Mouse (Mus musculus): ENCODE measurements around the gene H2afz. TPM values are rescaled to one million over a fixed set of nuclear protein-coding genes. Genes with fewer than 3 reads are reported as not detected.
A peak's percentile ranks its signal among the peaks of the same experiment; 100 is the strongest.

Gene H2afz
- 916 and 1,070 TPM in 2 replicates for polyA plus RNA-seq (2014; fragmentation: Nextera tagmentation; extraction: Ambion mirVana)

DNA sequence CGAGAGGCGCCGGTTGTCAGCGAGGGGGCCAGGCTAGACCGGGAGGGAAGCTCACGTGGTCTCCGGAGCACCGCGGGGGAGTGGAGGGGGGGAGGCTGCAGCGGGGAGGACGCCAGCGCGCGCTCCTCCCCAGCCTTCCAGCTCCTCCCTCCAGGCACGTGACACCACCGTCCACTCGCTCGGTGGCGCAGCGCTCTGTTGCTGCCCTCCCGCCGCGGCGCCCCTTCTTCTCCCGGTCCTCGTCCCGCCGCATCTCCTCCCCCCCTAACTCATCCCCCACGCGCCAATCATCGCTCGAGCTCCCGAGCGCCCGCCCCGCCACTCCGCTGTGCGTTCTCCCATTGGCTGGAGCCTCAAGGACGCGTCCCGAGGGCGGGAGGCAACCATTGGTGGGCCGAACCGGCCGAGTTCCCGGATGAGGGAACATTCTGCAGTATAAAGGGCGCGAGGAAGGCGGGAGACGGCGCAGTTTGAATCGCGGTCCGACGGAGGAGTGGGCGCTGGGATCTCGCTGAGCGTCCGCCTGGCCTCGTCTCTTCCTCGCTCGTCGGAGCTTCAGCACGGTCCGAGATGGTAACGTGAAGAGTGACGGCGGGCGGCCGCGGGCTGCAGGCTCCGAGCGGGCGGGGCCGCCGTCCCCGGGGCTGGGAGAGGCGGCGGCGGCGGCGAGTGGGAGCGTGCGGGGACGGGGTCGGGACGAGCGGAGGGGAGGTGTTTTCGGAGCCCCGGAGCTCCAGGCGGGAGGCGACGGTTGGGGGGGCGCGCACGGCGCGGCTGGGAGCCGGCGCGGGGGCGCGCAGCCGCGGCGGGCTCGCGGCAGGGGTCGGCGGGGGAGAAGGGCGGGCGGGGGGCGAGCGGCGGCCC lies at the start of gene H2afz:
H2afz (plus strand) TSS at position 364 of the 864 bp plus-strand sequence.
- H3K4me3 ChIP-seq (replicated peaks; ENCODE audit: low read depth, low read length) = peak within 1 kb of the TSS; percentile 78
- WGBS = 1% methylated on average over 99 of the region's 115 CpGs
- no peaks in the 10 kb centered on the region for H3K27me3 ChIP-seq (ENCODE audit: control insufficient read depth, insufficient read depth, low read length)
- H3K4me2 ChIP-seq (ENCODE audit: low read length) = peak within 1 kb of the TSS; percentile 67
- H3K9me3 ChIP-seq (ENCODE audit: control insufficient read depth, low read length) = no peaks in the 10 kb centered on the region
- H3K27ac ChIP-seq (replicated peaks; ENCODE audit: low read depth, low read length) = peak within 1 kb of the TSS; percentile 97
- H3K4me1 ChIP-seq (ENCODE audit: control insufficient read depth, insufficient read depth, low read length) = peaks cover 5% of the 10 kb centered on the region; the same call in 1 of the 2 replicates
- peak; percentile 100 for DNase-seq
- peaks cover 8% of the 10 kb centered on the region; the same call in 1 of the 2 replicates for H3K36me3 ChIP-seq (ENCODE audit: control insufficient read depth, insufficient read depth, low read length)
- peak within 1 kb of the TSS; percentile 81 for H3K9ac ChIP-seq (replicated peaks; ENCODE audit: low read length)
- peak; percentile 94 for ATAC-seq (ENCODE audit: low FRiP score, low TSS enrichment)

DNA sequence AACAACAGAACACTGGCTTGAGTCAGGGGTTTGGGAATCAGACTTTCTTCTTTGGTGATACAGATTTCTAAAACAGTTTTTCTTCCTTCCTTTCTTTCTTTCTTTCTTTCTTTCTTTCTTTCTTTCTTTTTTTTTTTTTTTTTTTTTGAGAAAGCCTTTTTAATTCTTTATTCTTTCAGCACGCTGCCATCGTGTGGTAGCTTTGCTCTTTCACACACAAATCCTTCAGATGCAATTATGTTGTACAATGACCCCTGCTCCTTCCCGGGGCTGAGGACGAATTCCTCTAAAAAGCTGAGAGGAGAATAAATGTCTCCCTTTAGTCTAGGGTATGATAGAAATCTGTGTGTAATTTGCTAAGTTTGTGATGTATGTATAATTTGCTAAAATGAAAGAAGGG lies 45.6 kb upstream of the H2afz start:
- Histone ChIP-seq H3K36me3 (ENCODE audit: control insufficient read depth, insufficient read depth, low read length) (no peaks in the 10 kb centered on the region), H3K9me3 (ENCODE audit: control insufficient read depth, low read length) (no peaks in the 10 kb centered on the region), H3K9ac (replicated peaks; ENCODE audit: low read length) (no peak overlapping the region), H3K27ac (replicated peaks; ENCODE audit: low read depth, low read length) (no peak overlapping the region), H3K27me3 (ENCODE audit: control insufficient read depth, insufficient read depth, low read length) (no peaks in the 10 kb centered on the region), H3K4me3 (replicated peaks; ENCODE audit: low read depth, low read length) (no peak overlapping the region), H3K4me1 (ENCODE audit: control insufficient read depth, insufficient read depth, low read length) (peaks cover 3% of the 10 kb centered on the region; the same call in 1 of the 2 replicates), H3K4me2 (ENCODE audit: low read length) (no peak overlapping the region)
- peak; percentile 68 for DNase-seq
- no peak for ATAC-seq (ENCODE audit: low FRiP score, low TSS enrichment)
- WGBS = 8% methylated on average over 4 of the region's 4 CpGs

DNA sequence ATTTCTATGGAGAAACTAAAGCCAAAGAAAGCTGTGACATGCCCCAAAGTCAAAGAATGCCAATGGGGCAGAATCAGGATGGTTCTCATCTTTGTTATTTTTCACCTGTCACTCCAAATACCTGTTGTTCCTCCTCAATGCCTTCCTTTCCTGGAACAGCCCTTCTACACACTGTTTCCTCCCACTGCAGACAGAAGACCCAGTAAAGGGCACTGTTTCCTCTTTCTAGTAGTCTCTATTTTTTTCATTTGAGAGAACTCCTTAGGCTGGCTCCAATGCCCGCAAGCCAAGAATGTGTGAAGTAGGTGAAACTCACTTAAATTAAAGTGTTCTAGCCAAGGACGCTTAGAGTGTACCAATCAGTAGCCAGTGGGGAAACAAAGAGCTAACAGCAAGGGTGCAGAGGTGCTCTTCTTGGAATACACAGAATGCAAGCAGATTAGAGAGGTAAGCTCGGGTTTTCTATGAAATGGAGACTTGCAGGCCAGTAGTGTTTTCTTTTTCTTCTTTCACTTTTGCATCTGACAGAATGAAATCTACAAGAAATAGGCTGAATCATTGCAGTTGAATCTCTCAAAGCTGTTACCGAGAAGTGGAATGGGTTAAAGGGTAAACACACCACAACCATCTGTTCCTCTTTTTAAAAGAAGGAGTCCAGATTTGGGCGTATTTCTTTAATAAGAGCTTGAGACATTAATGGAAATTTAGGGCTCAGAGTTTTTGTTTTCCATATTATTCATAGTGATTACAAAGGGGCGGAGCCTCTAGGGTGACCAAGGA lies 43.4 kb upstream of the H2afz start:
- ATAC-seq (ENCODE audit: low FRiP score, low TSS enrichment) = no peak

DNA sequence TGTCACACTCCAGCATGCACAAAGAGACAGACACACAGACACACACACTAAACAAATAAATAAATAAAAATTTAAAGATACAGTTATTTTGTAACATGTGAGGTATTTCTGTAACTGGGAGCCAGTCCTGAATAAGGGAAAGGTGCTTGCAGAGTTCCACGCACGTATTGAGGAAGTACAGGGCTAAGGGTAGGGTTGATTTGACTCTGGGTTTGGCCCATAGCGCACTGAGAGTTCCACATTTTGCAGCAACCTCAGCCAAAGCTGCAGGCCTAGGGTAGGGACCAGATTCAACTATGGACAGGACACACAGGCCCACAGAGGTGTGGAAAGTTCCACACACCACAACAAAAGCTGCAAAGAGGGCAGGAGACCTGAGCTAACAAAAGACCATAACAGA lies 41.0 kb upstream of the H2afz start:
- Histone ChIP-seq H3K27ac (replicated peaks; ENCODE audit: low read depth, low read length) (no peak overlapping the region), H3K36me3 (ENCODE audit: control insufficient read depth, insufficient read depth, low read length) (no peaks in the 10 kb centered on the region), H3K9me3 (ENCODE audit: control insufficient read depth, low read length) (no peaks in the 10 kb centered on the region), H3K4me1 (ENCODE audit: control insufficient read depth, insufficient read depth, low read length) (no peaks in the 10 kb centered on the region), H3K4me3 (replicated peaks; ENCODE audit: low read depth, low read length) (no peak overlapping the region), H3K4me2 (ENCODE audit: low read length) (no peak overlapping the region), H3K9ac (replicated peaks; ENCODE audit: low read length) (no peak overlapping the region), H3K27me3 (ENCODE audit: control insufficient read depth, insufficient read depth, low read length) (no peaks in the 10 kb centered on the region)
- 97% methylated on average over 3 of the region's 3 CpGs for WGBS
- no peak for ATAC-seq (ENCODE audit: low FRiP score, low TSS enrichment)
- DNase-seq = no peak

More for the DNA sequence above, 43.4 kb upstream of the H2afz start:
- DNase-seq = no peak
- H3K4me3 ChIP-seq (replicated peaks; ENCODE audit: low read depth, low read length) = no peak overlapping the region
- no peak overlapping the region for H3K4me2 ChIP-seq (ENCODE audit: low read length)
- H3K27ac ChIP-seq (replicated peaks; ENCODE audit: low read depth, low read length) = no peak overlapping the region
- H3K36me3 ChIP-seq (ENCODE audit: control insufficient read depth, insufficient read depth, low read length) = no peaks in the 10 kb centered on the region
- no peaks in the 10 kb centered on the region for H3K9me3 ChIP-seq (ENCODE audit: control insufficient read depth, low read length)
- peaks cover 3% of the 10 kb centered on the region; the same call in 1 of the 2 replicates for H3K4me1 ChIP-seq (ENCODE audit: control insufficient read depth, insufficient read depth, low read length)
- H3K9ac ChIP-seq (replicated peaks; ENCODE audit: low read length) = no peak overlapping the region
- 82% methylated on average over 6 of the region's 6 CpGs for WGBS
- no peaks in the 10 kb centered on the region for H3K27me3 ChIP-seq (ENCODE audit: control insufficient read depth, insufficient read depth, low read length)

DNA sequence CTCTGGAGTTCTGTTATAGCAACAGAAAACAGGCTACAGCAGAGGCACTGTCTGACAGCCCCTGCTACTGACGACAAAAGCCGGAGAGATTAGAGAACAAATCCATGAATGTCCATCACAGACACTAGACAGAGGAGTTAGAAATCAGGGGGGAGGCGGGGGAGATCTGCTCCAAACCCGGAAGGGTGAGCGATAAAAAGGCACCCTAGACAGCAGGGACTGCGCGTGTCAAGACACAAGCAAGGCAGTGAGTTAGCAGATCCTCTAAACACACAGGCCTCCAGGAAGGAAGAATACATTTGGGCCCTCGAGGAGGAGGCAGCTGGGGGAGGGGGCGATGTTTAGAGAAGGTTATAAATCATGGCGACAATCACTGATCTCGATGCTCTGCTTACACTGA lies 36.6 kb upstream of the H2afz start:
- no peaks in the 10 kb centered on the region for H3K4me1 ChIP-seq (ENCODE audit: control insufficient read depth, insufficient read depth, low read length)
- H3K9ac ChIP-seq (replicated peaks; ENCODE audit: low read length) = no peak overlapping the region
- H3K4me2 ChIP-seq (ENCODE audit: low read length) = no peak overlapping the region
- no peaks in the 10 kb centered on the region for H3K9me3 ChIP-seq (ENCODE audit: control insufficient read depth, low read length)
- H3K27ac ChIP-seq (replicated peaks; ENCODE audit: low read depth, low read length) = no peak overlapping the region
- H3K27me3 ChIP-seq (ENCODE audit: control insufficient read depth, insufficient read depth, low read length) = no peaks in the 10 kb centered on the region
- no peak overlapping the region for H3K4me3 ChIP-seq (replicated peaks; ENCODE audit: low read depth, low read length)
- H3K36me3 ChIP-seq (ENCODE audit: control insufficient read depth, insufficient read depth, low read length) = no peaks in the 10 kb centered on the region
- DNase-seq = peak; percentile 24
- peak; percentile 37; the same call in 1 of the 2 replicates for ATAC-seq (ENCODE audit: low FRiP score, low TSS enrichment)
- WGBS = 30% methylated on average over 11 of the region's 11 CpGs

DNA sequence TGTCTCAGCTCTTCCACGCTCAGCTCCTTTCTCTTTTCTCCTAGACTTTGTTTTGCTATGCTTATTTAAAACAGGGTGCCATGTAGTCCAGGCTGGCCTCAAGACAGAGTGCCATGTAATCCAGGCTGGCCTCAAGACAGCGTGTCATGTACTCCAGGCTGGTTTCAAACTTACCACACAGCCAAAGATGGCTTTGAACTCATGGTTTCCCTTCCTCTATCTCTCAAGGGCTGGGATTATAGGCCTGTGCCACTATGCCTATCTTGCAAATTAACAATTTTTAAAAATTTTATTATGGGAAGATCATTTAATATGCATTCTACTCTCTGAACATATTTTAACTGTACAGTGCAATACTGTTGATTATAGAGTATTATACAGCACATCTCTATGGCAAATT lies 33.1 kb upstream of the H2afz start:
- H3K4me1 ChIP-seq (ENCODE audit: control insufficient read depth, insufficient read depth, low read length) = no peaks in the 10 kb centered on the region
- no peaks in the 10 kb centered on the region for H3K36me3 ChIP-seq (ENCODE audit: control insufficient read depth, insufficient read depth, low read length)
- H3K9me3 ChIP-seq (ENCODE audit: control insufficient read depth, low read length) = no peaks in the 10 kb centered on the region
- no peak overlapping the region for H3K4me3 ChIP-seq (replicated peaks; ENCODE audit: low read depth, low read length)
- no peak overlapping the region for H3K4me2 ChIP-seq (ENCODE audit: low read length)
- 93% methylated on average over 2 of the region's 2 CpGs for WGBS
- H3K27ac ChIP-seq (replicated peaks; ENCODE audit: low read depth, low read length) = no peak overlapping the region
- H3K27me3 ChIP-seq (ENCODE audit: control insufficient read depth, insufficient read depth, low read length) = no peaks in the 10 kb centered on the region
- no peak for ATAC-seq (ENCODE audit: low FRiP score, low TSS enrichment)
- H3K9ac ChIP-seq (replicated peaks; ENCODE audit: low read length) = no peak overlapping the region
- DNase-seq = no peak

DNA sequence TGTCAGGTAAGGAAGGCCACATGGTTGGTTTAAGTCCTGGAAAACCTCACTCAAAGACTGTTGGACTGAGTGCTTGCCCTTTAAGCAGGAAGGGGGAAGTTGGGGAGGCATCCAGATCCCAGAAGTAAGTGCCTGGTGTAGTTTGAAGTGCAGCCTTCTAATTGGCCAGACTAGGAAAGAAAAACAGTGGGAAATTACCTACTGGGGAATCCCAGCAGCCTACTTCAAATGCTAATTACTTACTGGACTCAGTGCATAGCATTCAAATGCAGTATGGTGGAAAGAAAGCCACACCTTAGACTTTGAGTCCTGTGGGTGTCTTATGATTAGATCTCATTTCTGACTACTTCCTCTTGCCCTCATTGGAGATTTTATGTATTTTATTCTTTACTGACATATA lies 31.2 kb upstream of the H2afz start:
- H3K27me3 ChIP-seq (ENCODE audit: control insufficient read depth, insufficient read depth, low read length) = no peaks in the 10 kb centered on the region
- H3K4me1 ChIP-seq (ENCODE audit: control insufficient read depth, insufficient read depth, low read length) = no peaks in the 10 kb centered on the region
- no peak overlapping the region for H3K4me2 ChIP-seq (ENCODE audit: low read length)
- no peaks in the 10 kb centered on the region for H3K9me3 ChIP-seq (ENCODE audit: control insufficient read depth, low read length)
- no peaks in the 10 kb centered on the region for H3K36me3 ChIP-seq (ENCODE audit: control insufficient read depth, insufficient read depth, low read length)
- H3K9ac ChIP-seq (replicated peaks; ENCODE audit: low read length) = no peak overlapping the region
- H3K4me3 ChIP-seq (replicated peaks; ENCODE audit: low read depth, low read length) = no peak overlapping the region
- ATAC-seq (ENCODE audit: low FRiP score, low TSS enrichment) (no peak), DNase-seq (no peak)
- no peak overlapping the region for H3K27ac ChIP-seq (replicated peaks; ENCODE audit: low read depth, low read length)

DNA sequence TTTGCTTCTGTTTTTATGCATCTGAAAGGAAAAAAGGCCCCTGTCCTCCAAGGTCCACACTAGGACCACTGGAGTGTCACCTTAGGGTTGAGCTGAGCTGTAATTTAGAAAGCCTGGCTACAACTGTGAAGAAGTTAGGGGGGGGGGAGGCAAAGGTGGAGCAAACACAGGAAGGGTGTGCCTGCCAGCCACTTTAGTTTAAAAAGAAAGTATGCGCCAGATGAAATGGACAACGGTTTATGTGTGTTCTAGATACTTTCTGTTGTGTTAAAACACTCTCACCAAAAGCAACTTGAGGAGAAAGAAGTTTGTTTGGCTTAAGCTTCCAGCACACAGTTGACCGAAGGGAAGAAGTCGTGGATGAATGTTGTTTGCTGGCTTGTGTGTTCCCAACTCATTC lies 30.6 kb upstream of the H2afz start:
- 90% methylated on average over 4 of the region's 4 CpGs for WGBS
- DNase-seq = no peak
- ATAC-seq (ENCODE audit: low FRiP score, low TSS enrichment) = no peak

More for the DNA sequence above, 30.6 kb upstream of the H2afz start:
- Histone ChIP-seq H3K9ac (replicated peaks; ENCODE audit: low read length) (no peak overlapping the region), H3K4me1 (ENCODE audit: control insufficient read depth, insufficient read depth, low read length) (no peaks in the 10 kb centered on the region), H3K27ac (replicated peaks; ENCODE audit: low read depth, low read length) (no peak overlapping the region), H3K27me3 (ENCODE audit: control insufficient read depth, insufficient read depth, low read length) (no peaks in the 10 kb centered on the region), H3K4me3 (replicated peaks; ENCODE audit: low read depth, low read length) (no peak overlapping the region), H3K9me3 (ENCODE audit: control insufficient read depth, low read length) (no peaks in the 10 kb centered on the region), H3K36me3 (ENCODE audit: control insufficient read depth, insufficient read depth, low read length) (no peaks in the 10 kb centered on the region), H3K4me2 (ENCODE audit: low read length) (no peak overlapping the region)

Data from midbrain, embryonic 14.5 days (tissue).